Mouse (Mus musculus) left cerebral cortex, adult 2 months (tissue): Measurements from ENCODE around the gene Traf3. TPM values are rescaled to one million over a fixed set of nuclear protein-coding genes. Genes with fewer than 3 reads are reported as not detected.

Experiments
- DNase-seq, 2 experiments: peaks; one replicate each; pipeline ENCODE4 v3.0.0; 2021 to 2022; ENCODE audit warnings: low spot score in 2 of 2, mixed read lengths in 1 of 2; ENCODE audit errors: extremely low spot score in 1 of 2
- H3K27ac ChIP-seq: fragments of 200-600 bp; 2 replicates; pipeline ENCODE4 v1.8.1; 2022
- H3K4me3 ChIP-seq: fragments of 200-600 bp; 2 replicates; pipeline ENCODE4 v1.8.1; 2022
- CTCF ChIP-seq: fragments of 200-600 bp; IDR thresholded peaks from 2 replicates; pipeline ENCODE4 v1.8.1; 2022; ENCODE audit warnings: antibody characterized with exemption, mild to moderate bottlenecking, moderate library complexity
- intact Hi-C: fragments of 180-260 bp; cut with DNase I; formaldehyde crosslinking; loops from one replicate; pipeline ENCODE4 v1.15.1; 2025
- total RNA-seq, 2 experiments: library from RNA; stranded (reverse); gene quantifications; 2 replicates each; pipeline ENCODE4 v1.2.3; 2021

The Traf3 gene
- total RNA-seq, 2 experiments from 2014 or later = 40.8 to 49.1 TPM

DNA sequence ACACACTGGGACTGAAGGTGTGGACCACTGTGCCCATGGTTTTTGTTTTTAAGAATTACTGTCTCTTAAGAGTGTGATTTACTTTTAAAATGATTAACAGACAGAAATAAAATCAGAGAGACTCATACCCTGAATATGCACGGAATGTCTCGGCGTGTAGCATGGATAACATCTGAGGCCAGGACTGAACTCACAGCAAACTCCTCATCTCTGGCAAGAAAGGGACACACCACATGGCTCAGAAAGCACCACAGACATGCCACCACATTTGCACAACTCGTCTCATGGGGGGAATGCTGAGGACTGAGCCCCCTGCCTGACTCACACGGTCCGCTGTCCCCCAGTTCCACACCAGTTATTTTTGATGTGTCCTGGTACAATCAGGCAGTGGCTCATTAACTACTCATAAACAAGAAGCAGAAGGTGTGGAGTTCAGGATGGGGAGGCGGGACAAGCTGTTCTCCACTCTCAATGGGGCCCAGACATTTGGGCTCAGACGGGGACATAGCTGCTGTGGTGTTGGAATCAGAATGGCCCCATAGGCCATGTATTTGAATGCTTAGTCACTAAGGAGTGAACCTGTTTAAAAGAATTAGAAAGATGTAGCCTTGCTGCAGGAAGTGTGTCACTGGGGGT is 137.7 kb downstream of the Traf3 start:
- TF ChIP-seq CTCF = no peak

DNA sequence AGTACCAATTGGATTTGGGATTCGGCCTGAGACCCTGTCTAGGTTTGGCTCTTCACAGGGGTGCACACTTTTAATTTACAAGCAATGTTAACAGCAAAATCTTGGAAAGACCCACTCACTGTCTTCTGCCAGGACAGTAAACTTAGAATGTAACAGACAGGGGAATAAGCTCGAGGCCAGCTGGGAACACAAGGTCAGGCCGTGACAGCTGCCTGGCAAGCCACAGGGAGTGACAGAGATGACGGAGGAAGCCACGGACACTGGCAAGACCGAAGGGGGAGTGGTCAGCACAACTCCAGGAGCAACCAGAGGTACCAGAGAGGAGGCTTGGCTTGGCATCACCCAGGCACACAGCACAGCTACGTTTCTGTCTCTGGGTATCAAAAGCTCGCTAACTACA is 140.7 kb downstream of the Traf3 start:
- no peak for DNase-seq
- no peak for TF ChIP-seq CTCF
- intact Hi-C loops = no loop called here
- Histone ChIP-seq H3K4me3 (no peak overlapping the region), H3K27ac (no peak overlapping the region)

More for the DNA sequence above, 137.7 kb downstream of the Traf3 start:
- Histone ChIP-seq H3K27ac (no peak overlapping the region), H3K4me3 (no peak overlapping the region)
- intact Hi-C loops = no loop called here
- no peak for DNase-seq

DNA sequence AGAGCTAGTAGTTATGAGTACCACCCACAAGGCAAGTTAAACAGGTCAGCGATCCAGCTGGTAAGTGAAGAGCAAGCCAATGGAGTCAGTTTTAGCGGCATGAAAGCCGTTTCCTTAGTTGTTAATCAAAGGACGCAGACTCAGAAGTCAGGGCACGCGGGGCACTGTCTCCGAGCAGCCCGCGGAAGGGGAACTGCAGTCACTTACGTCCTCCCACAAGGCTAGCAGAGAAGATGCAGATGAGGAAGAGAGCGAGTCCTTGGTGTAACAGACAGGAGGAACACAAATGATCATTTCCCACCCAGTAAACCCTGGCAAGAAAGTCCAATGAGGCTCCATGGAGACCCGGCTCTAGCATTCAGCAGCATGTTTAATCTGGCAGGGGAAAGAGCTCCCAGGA is 143.1 kb downstream of the Traf3 start:
- intact Hi-C loops = no loop called here
- TF ChIP-seq CTCF = no peak
- H3K4me3 ChIP-seq = no peak overlapping the region
- DNase-seq = no peak
- no peak overlapping the region for H3K27ac ChIP-seq

DNA sequence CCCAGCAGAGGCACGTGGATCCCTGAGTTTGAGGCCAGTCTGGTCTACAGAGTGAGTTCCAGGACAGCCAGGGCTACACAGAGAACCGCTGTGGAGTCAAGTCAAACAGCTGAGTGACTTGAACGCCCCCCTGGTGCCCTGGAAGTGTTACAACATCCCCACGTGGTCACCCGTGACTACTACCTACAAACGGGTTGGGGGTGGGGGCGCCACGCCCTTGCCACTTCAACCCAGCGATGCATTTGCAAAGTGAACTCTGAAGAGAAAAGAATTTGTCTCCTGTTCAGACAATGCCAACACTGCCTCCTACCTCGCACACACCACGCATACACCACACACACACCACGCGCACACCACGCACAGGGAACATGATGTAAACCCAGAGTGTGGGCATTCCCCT is 143.8 kb downstream of the Traf3 start:
- Histone ChIP-seq H3K27ac (no peak overlapping the region), H3K4me3 (no peak overlapping the region)
- intact Hi-C loops = no loop called here
- TF ChIP-seq CTCF = no peak
- DNase-seq = no peak

DNA sequence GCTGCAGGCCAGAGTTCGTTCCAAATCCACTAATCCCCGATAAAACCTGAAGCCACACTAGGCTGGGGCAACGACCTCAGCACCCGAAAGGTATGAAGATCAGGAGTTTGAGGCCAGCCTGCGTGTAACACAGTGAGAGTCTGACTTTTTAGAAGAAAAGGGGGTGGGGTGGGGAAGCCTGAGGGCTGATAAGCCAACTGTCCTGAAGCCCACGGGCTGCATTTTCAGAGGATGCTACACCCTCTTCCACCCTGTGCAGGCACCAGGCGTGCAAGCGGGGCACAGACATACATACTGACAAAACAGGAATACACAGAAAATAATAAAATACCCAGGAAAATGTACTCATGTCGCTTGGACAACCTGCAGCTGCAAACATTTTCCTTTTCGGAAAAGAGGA is 145.6 kb downstream of the Traf3 start:
- Histone ChIP-seq H3K4me3 (no peak overlapping the region), H3K27ac (no peak overlapping the region)
- no peak for DNase-seq
- no peak for TF ChIP-seq CTCF
- intact Hi-C loops = no loop called here

DNA sequence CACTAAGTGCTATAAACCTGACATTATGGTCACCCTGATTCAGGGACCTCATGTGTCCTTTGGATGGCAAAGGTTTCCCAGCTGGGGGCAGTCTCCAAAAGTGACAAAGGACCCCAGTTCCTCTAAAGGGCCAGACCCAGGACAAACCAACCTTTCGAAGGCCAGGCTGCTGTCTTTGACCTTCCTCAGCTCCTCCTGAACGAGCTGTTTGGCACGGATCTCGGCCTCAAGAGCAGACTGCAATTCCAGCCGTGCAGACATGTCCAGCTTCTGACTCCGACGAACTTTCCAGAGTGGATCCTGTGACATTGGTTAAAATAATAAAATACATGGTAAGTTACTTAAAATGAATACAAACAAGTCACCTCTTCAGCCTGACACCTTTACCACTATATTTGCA is 148.1 kb downstream of the Traf3 start:
- H3K27ac ChIP-seq = no peak overlapping the region
- H3K4me3 ChIP-seq = no peak overlapping the region
- intact Hi-C loops = no loop called here
- DNase-seq = no peak
- TF ChIP-seq CTCF = no peak

Other genes starting within 250 kb of the Traf3 start
- gene Ankrd9, start 187.3 kb upstream of the Traf3 start, total RNA-seq = 10 to 100 TPM; 18.8 to 21.4 TPM
- 10 to 100 TPM; 16.2 to 19.8 TPM for gene Rcor1, start 127.0 kb upstream of the Traf3 start, total RNA-seq
- not detected for gene 4930595D18Rik, start 18.1 kb downstream of the Traf3 start, total RNA-seq
- 1 to 10 TPM; 8.0 to 10.0 TPM for gene Amn, start 104.7 kb downstream of the Traf3 start, total RNA-seq
- gene Cdc42bpb, start 211.3 kb downstream of the Traf3 start, total RNA-seq = 100 to 1,000 TPM; 137 to 142 TPM
- gene Lbhd2, start 240.4 kb downstream of the Traf3 start, total RNA-seq = 1 to 10 TPM; 1.3 to 2.8 TPM